Mouse (Mus musculus): ENCODE measurements around the gene Keap1. TPM values are rescaled to one million over a fixed set of nuclear protein-coding genes. Genes with fewer than 3 reads are reported as not detected.
"Not testable (repeated sequence)": the region's sequence is repeated elsewhere in the genome, so short reads cannot be mapped to it uniquely, and the experiment has no call there.

Gene Keap1
- polyA plus RNA-seq, 1 experiment from 2014 or later, result 49.7 TPM

DNA sequence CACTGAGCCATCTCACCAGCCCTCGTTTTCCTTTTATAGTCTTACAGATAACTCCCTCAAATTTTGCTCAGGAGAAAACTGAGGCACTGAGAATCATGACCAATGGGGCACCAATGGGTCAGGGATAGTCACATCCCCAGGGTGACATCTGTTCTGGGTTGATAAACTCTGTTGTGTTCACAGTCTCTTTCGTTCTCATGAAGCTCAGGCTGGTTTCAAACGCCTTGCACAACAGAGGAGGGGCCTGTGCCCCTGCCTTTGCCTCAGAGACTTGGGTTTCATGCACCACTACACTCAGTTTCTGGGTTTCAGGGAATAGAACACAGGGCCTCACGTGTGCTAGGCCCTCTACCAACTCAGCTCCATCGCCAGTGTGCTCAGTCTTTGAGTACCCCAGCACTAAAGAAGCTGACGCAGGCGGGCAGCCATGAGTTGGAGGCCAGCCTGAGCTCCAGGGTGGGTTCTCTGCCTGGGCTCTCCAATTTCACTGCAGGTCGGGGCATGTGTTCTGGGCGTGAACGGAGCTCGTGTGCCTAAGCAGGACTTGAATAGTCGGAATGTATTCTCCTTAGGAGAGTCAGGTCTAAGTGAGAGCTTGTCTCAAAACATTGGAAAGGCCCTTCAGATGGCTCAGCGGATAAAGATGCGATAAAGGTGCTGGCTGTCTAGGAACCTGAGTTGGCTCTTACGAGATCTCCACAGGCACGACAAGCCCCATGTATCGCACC lies 25.3 kb upstream of the Keap1 start:
- no peak for TF ChIP-seq CTCF (IDR thresholded peaks at IDR 0.05)

DNA sequence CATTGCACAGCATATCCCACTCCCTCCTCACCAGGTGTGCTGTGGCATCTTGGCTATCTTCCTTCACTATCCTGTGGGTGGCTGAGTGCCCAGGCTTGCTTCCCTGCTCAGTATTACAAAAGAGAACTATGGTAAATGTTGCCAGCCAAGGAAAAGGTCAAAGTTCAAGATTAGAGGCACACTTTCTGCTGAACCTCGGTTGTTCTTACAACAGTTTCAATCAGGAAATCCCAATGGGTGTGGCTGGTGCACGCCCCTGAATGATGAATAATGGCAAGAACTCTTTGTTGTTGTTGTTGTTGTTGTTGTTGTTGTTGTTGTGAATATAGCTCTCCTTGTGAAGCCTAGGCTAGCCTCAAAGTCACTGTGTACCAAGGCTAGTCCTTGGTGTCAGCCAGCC lies 22.7 kb upstream of the Keap1 start:
- ChIA-PET CTCF (no interaction called here), POLR2A (no interaction called here)
- H3K27me3 ChIP-seq, result peaks cover 2% of the 10 kb centered on the region
- TF ChIP-seq CTCF (IDR thresholded peaks at IDR 0.05), result no peak
- no peak for DNase-seq (ENCODE audit: low read depth, low spot score)
- in situ Hi-C loops (cut with MboI; ENCODE audit: low pct_unique_long_range_greater_than_20kb), result no loop called here
- no peak for ATAC-seq

More for the DNA sequence above, 25.3 kb upstream of the Keap1 start:
- ChIA-PET POLR2A (interaction anchor here (0.7 to 1.5 kb wide), 3 partner anchors 10 to 39 kb away, joined by 3 to 4 read pairs (median 3); no protein-coding TSS in a partner anchor), CTCF (interaction anchor here (0.9 to 2.0 kb wide), 2 partner anchors 23 to 106 kb away, joined by 3 to 6 read pairs; no protein-coding TSS in a partner anchor)
- H3K27me3 ChIP-seq, result peaks cover 2% of the 10 kb centered on the region
- DNase-seq (ENCODE audit: low read depth, low spot score) (no peak), ATAC-seq (no peak)
- in situ Hi-C loops (cut with MboI; ENCODE audit: low pct_unique_long_range_greater_than_20kb), result no loop called here

GRCm38 (mm10) chr9:21260491-21261040 lies 21.4 kb upstream of the Keap1 start:
- in situ Hi-C loops (cut with MboI; ENCODE audit: low pct_unique_long_range_greater_than_20kb), result no loop called here
- H3K27me3 ChIP-seq, result peaks cover 2% of the 10 kb centered on the region
- CTCF ChIA-PET, result no interaction called here
- DNase-seq (ENCODE audit: low read depth, low spot score), result no peak
- TF ChIP-seq CTCF (IDR thresholded peaks at IDR 0.05), result no peak
- ATAC-seq, result no peak
- POLR2A ChIA-PET, result no interaction called here

GRCm38 (mm10) chr9:21256349-21256748 lies 17.2 kb upstream of the Keap1 start:
- DNase-seq (ENCODE audit: low read depth, low spot score); ATAC-seq; in situ Hi-C loops (cut with MboI; ENCODE audit: low pct_unique_long_range_greater_than_20kb); H3K27me3 ChIP-seq: not testable (repeated sequence)
- ChIA-PET CTCF (interaction anchor here (1.1 kb wide), 1 partner anchor 112 kb away, joined by 3 read pairs; no protein-coding TSS in a partner anchor), POLR2A (interaction anchor here (1.2 kb wide), 1 partner anchor 17 kb away, joined by 10 read pairs; no protein-coding TSS in a partner anchor)

- peaks cover 6% of the 10 kb centered on the region for H3K27me3 ChIP-seq
- ChIA-PET CTCF (no interaction called here), POLR2A (no interaction called here)
- no peak for DNase-seq (ENCODE audit: low read depth, low spot score)
- TF ChIP-seq CTCF (IDR thresholded peaks at IDR 0.05), result no peak
- in situ Hi-C loops (cut with MboI; ENCODE audit: low pct_unique_long_range_greater_than_20kb), result no loop called here
- no peak for ATAC-seq
These were observed 15.5 kb upstream of the Keap1 start for GRCm38 (mm10) chr9:21254690-21255089.

DNA sequence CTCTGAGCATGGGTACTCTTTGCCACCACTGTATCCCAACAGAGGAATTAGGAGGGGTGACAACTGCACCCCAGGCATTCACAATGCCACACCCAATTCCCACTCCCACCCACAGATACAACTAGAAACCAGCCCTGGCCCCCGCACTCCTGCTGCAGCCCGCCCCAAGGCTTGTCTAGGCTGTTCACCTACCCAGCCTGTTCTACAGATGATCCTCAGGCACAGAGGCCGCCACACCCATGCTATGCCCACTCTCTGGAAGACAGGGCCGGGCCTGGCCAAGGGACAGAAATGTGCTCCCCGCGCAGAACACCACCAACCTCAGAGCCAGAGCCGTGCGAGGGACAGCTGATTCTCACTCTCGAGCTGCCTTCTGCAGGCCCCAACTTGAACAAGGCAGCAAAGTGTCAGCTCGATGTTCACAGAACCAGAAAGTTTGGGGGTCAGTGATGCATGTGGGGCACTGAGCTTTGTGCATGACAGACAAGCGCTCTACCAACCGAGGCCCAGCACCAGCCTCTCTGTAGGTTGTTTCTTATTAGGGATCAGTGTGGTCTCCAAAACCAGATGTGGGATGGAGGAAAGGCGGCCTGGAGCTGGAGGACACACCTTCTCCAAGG lies 12.1 kb upstream of the Keap1 start:
- ChIA-PET CTCF (interaction anchor here (1.3 kb wide), 1 partner anchor 31 kb away, joined by 3 read pairs; no protein-coding TSS in a partner anchor), POLR2A (no interaction called here)
- DNase-seq (ENCODE audit: low read depth, low spot score) (no peak), ATAC-seq (no peak)
- TF ChIP-seq CTCF (IDR thresholded peaks at IDR 0.05), result no peak
- H3K27me3 ChIP-seq, result peaks cover 20% of the 10 kb centered on the region
- in situ Hi-C loops (cut with MboI; ENCODE audit: low pct_unique_long_range_greater_than_20kb), result no loop called here

- in situ Hi-C loops (cut with MboI; ENCODE audit: low pct_unique_long_range_greater_than_20kb), result no loop called here
- CTCF ChIA-PET, result interaction anchor here (1.3 kb wide), 1 partner anchor 30 kb away, joined by 3 read pairs; no protein-coding TSS in a partner anchor
- no peak for TF ChIP-seq CTCF (IDR thresholded peaks at IDR 0.05)
- H3K27me3 ChIP-seq, result peaks cover 20% of the 10 kb centered on the region
- no peak for DNase-seq (ENCODE audit: low read depth, low spot score)
- POLR2A ChIA-PET, result no interaction called here
- ATAC-seq, result no peak
These were observed 11.3 kb upstream of the Keap1 start for GRCm38 (mm10) chr9:21250509-21250908.

- ChIA-PET CTCF (interaction anchor here (1.3 kb wide), 1 partner anchor 30 kb away, joined by 3 read pairs; no protein-coding TSS in a partner anchor), POLR2A (no interaction called here)
- peaks cover 26% of the 10 kb centered on the region for H3K27me3 ChIP-seq
- no peak for ATAC-seq
- no peak for TF ChIP-seq CTCF (IDR thresholded peaks at IDR 0.05)
- no peak for DNase-seq (ENCODE audit: low read depth, low spot score)
- in situ Hi-C loops (cut with MboI; ENCODE audit: low pct_unique_long_range_greater_than_20kb), result no loop called here
These were observed 10.7 kb upstream of the Keap1 start for GRCm38 (mm10) chr9:21249629-21250508.

- ATAC-seq (no peak), DNase-seq (ENCODE audit: low read depth, low spot score) (no peak)
- in situ Hi-C loops (cut with MboI; ENCODE audit: low pct_unique_long_range_greater_than_20kb), result no loop called here
- H3K27me3 ChIP-seq, result peaks cover 41% of the 10 kb centered on the region
- TF ChIP-seq CTCF (IDR thresholded peaks at IDR 0.05), result no peak
- CTCF ChIA-PET, result no interaction called here
- POLR2A ChIA-PET, result no interaction called here
These were observed 9.2 kb upstream of the Keap1 start, which contains the start of gene S1pr5 for GRCm38 (mm10) chr9:21248326-21248725. TSS of gene S1pr5 (minus strand) at chr9:21248443.

DNA sequence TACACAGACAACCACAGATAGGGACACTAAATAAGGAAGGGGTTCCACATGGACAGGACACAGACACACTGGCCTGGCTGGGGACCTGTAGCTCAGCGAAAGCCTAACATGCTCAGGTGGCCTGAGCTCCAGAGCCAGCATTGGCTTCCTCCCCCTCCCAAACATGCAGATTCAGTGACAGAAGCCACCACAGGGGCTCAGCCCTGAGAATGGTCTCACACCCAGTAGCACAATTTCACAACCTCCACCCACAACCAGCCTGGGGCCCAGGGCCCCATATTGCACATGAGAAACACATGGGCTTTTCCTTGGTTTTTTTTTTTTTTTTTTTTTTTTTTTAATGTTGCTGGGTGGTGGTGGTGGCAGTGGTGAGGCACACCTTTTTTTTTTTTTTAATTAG lies 7.2 kb upstream of the Keap1 start:
- ATAC-seq (no peak), DNase-seq (ENCODE audit: low read depth, low spot score) (no peak)
- no peak for TF ChIP-seq CTCF (IDR thresholded peaks at IDR 0.05)
- ChIA-PET POLR2A (no interaction called here), CTCF (no interaction called here)
- H3K27me3 ChIP-seq, result peaks cover 43% of the 10 kb centered on the region
- in situ Hi-C loops (cut with MboI; ENCODE audit: low pct_unique_long_range_greater_than_20kb), result no loop called here

Measured in Patski (cell line).